Mouse (Mus musculus) inflammation-experienced regulatory T-cells, adult 16 weeks (primary cell): Measurements from ENCODE around the gene Adam20. TPM values are rescaled to one million over a fixed set of nuclear protein-coding genes. Genes with fewer than 3 reads are reported as not detected.

Experiments
- polyA plus RNA-seq: library from polyadenylated mRNA; unstranded; fragments of 100-300 nt; shearing (Covaris generic); gene quantifications from one replicate; pipeline ENCODE4 v1.2.1, GENCODE M21; 2017

The Adam20 gene
- polyA plus RNA-seq = not detected

DNA sequence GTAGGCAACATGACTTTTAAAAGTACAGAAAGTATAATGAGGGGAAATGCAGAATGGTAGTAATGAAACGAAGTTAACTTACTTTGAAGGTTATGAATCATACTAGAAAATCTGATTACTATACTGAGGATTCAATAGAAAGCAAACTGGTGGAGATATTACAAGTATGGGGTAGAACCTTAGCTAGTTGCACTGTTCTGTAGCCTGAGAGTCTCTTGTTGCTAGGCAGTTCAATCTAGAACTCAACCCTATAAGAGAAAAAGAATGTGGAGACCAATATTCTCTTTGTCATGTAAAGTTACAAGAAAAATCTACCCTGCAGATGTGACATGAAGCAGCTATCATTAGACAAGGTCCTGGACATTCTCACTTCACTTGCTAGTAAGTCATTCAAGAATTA lies at the start of gene Adam20:
TSS of gene Adam20 (plus strand) at position 301 of the 400 bp plus-strand sequence.

DNA sequence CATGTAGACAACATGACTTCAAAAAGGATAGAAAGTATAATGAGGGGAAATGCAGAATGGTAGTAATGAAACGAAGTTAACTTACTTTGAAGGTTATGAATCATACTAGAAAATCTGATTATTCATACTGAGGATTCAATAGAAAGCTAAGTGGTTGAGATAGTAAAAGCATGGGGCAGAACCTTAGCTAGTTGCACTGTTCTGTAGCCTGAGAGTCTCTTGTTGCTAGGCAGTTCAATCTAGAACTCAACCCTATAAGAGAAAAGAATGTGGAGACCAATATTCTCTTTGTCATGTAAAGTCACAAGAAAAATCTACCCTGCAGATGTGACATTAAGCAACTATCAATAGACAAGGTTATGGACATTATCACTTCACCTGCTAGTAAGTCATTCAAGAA lies 41.2 kb upstream of the Adam20 start, which contains the start of gene Adam25:
TSS of gene Adam25 (plus strand) at position 301 of the 400 bp plus-strand sequence.

Other genes with a start within 250 kb of the Adam20 start
- not detected for gene Adam24, start 118.2 kb upstream of the Adam20 start, polyA plus RNA-seq
- not detected for gene Adam25, start 41.1 kb upstream of the Adam20 start, polyA plus RNA-seq
- not detected for gene Adam39, start 29.7 kb downstream of the Adam20 start, polyA plus RNA-seq